Mouse (Mus musculus): ENCODE measurements at regions not wholly inside any gene's neighbourhood (a gene's known extent, or its start where the extent isn't known, plus 50 kb on each side); places are given as distances from the start of the nearest gene placed in this dataset.
A peak's percentile ranks its signal among the peaks of the same experiment; 100 is the strongest.

GRCm38 (mm10) chr10:98496254-98496653 is 418.0 kb upstream of the Atp2b1 start:
- Histone ChIP-seq H3K4me2 (replicated peaks; ENCODE audit: low read depth) (no peak overlapping the region), H3K36me3 (ENCODE audit: control insufficient read depth, insufficient read depth, low read length) (no peaks in the 10 kb centered on the region), H3K4me1 (replicated peaks; ENCODE audit: control insufficient read depth, insufficient read depth) (no peaks in the 10 kb centered on the region), H3K4me3 (ENCODE audit: low read depth, low read length) (no peak overlapping the region), H3K27ac (replicated peaks) (no peak overlapping the region), H3K27me3 (ENCODE audit: control insufficient read depth, insufficient read depth, low read length) (no peaks in the 10 kb centered on the region), H3K9ac (ENCODE audit: low read length) (no peak overlapping the region), H3K9me3 (ENCODE audit: control insufficient read depth, low read length) (no peaks in the 10 kb centered on the region)
- TF ChIP-seq EP300 (optimal IDR thresholded peaks at IDR 0.05), result no peak
- TF ChIP-seq CTCF (IDR thresholded peaks at IDR 0.05; ENCODE audit: low read depth), result no peak
- WGBS, result 75% methylated on average over 4 of the region's 4 CpGs
- DNase-seq (ENCODE audit: low spot score) (no peak), ATAC-seq (ENCODE audit: low FRiP score, low TSS enrichment) (no peak)

DNA sequence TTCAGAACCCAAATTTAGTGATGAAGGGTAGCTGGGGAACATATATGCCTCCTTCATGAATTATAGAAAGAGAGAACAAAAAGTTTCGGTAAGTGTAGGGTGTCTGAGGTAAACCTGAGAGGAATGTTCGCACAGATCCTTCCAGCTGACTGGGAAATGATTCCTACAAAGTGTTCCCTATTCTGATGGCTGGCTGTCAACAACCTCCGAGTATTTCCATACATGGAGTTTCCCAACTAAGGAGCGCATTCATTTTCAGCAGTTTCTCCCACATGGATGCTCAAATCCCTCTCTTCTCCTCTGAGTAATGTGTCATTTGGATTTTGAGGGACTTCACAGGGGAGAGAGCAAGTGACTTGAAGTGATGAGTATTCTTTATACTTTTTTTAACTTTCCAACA is 413.9 kb upstream of the Atp2b1 start:
- WGBS, result 86% methylated on average over 4 of the region's 4 CpGs
- Histone ChIP-seq H3K9ac (ENCODE audit: low read length) (no peak overlapping the region), H3K4me3 (ENCODE audit: low read depth, low read length) (no peak overlapping the region), H3K4me1 (replicated peaks; ENCODE audit: control insufficient read depth, insufficient read depth) (no peaks in the 10 kb centered on the region), H3K4me2 (replicated peaks; ENCODE audit: low read depth) (no peak overlapping the region), H3K9me3 (ENCODE audit: control insufficient read depth, low read length) (no peaks in the 10 kb centered on the region), H3K27ac (replicated peaks) (no peak overlapping the region), H3K27me3 (ENCODE audit: control insufficient read depth, insufficient read depth, low read length) (no peaks in the 10 kb centered on the region), H3K36me3 (ENCODE audit: control insufficient read depth, insufficient read depth, low read length) (no peaks in the 10 kb centered on the region)
- no peak for TF ChIP-seq EP300 (optimal IDR thresholded peaks at IDR 0.05)
- DNase-seq (ENCODE audit: low spot score) (no peak), ATAC-seq (ENCODE audit: low FRiP score, low TSS enrichment) (no peak)

DNA sequence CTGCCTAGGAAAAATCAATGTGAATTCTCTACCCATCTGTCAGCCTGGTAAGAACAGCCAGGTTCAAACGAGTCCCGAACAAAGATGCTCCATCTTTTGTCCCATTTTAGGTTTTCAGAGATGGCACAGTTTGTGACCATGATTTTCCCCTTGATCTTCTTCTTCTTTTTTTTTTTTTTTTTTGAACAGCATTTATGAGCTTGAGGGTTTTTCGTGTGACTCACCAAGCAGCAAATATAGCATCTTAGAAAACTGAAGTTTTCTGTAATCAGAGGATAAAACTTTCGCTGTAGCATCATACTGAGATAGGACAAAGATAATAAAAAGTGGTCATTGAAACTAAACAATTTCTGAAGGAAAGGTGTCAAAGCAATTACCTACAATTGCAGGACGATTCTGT is 412.6 kb upstream of the Atp2b1 start:
- WGBS, result 84% methylated on average over 5 of the region's 5 CpGs
- TF ChIP-seq EP300 (optimal IDR thresholded peaks at IDR 0.05) (no peak), CTCF (IDR thresholded peaks at IDR 0.05; ENCODE audit: low read depth) (no peak)
- no peak for ATAC-seq (ENCODE audit: low FRiP score, low TSS enrichment)
- Histone ChIP-seq H3K27ac (replicated peaks) (no peak overlapping the region), H3K27me3 (ENCODE audit: control insufficient read depth, insufficient read depth, low read length) (no peaks in the 10 kb centered on the region), H3K9me3 (ENCODE audit: control insufficient read depth, low read length) (no peaks in the 10 kb centered on the region), H3K4me2 (replicated peaks; ENCODE audit: low read depth) (no peak overlapping the region), H3K4me3 (ENCODE audit: low read depth, low read length) (no peak overlapping the region), H3K36me3 (ENCODE audit: control insufficient read depth, insufficient read depth, low read length) (no peaks in the 10 kb centered on the region), H3K4me1 (replicated peaks; ENCODE audit: control insufficient read depth, insufficient read depth) (no peaks in the 10 kb centered on the region), H3K9ac (ENCODE audit: low read length) (no peak overlapping the region)
- no peak for DNase-seq (ENCODE audit: low spot score)

GRCm38 (mm10) chr10:98504524-98504923 is 409.7 kb upstream of the Atp2b1 start:
- no peaks in the 10 kb centered on the region for H3K4me1 ChIP-seq (replicated peaks; ENCODE audit: control insufficient read depth, insufficient read depth)
- H3K9me3 ChIP-seq (ENCODE audit: control insufficient read depth, low read length), result no peaks in the 10 kb centered on the region
- H3K9ac ChIP-seq (ENCODE audit: low read length), result no peak overlapping the region
- H3K36me3 ChIP-seq (ENCODE audit: control insufficient read depth, insufficient read depth, low read length), result no peaks in the 10 kb centered on the region
- 57% methylated on average over 3 of the region's 3 CpGs for WGBS
- no peaks in the 10 kb centered on the region for H3K27me3 ChIP-seq (ENCODE audit: control insufficient read depth, insufficient read depth, low read length)
- no peak overlapping the region for H3K4me2 ChIP-seq (replicated peaks; ENCODE audit: low read depth)
- ATAC-seq (ENCODE audit: low FRiP score, low TSS enrichment), result peak; percentile 98
- TF ChIP-seq CTCF (IDR thresholded peaks at IDR 0.05; ENCODE audit: low read depth), result no peak
- no peak for TF ChIP-seq EP300 (optimal IDR thresholded peaks at IDR 0.05)
- no peak overlapping the region for H3K27ac ChIP-seq (replicated peaks)
- H3K4me3 ChIP-seq (ENCODE audit: low read depth, low read length), result no peak overlapping the region
- DNase-seq (ENCODE audit: low spot score), result peak; percentile 21

GRCm38 (mm10) chr10:98508515-98509143 is 405.6 kb upstream of the Atp2b1 start:
- WGBS, result 41% methylated on average over 5 of the region's 5 CpGs
- H3K9ac ChIP-seq (ENCODE audit: low read length), result no peak overlapping the region
- ATAC-seq (ENCODE audit: low FRiP score, low TSS enrichment) (peak; percentile 62), DNase-seq (ENCODE audit: low spot score) (peak; percentile 14)
- no peaks in the 10 kb centered on the region for H3K4me1 ChIP-seq (replicated peaks; ENCODE audit: control insufficient read depth, insufficient read depth)
- H3K9me3 ChIP-seq (ENCODE audit: control insufficient read depth, low read length), result no peaks in the 10 kb centered on the region
- no peaks in the 10 kb centered on the region for H3K27me3 ChIP-seq (ENCODE audit: control insufficient read depth, insufficient read depth, low read length)
- H3K27ac ChIP-seq (replicated peaks), result no peak overlapping the region
- no peaks in the 10 kb centered on the region for H3K36me3 ChIP-seq (ENCODE audit: control insufficient read depth, insufficient read depth, low read length)
- H3K4me2 ChIP-seq (replicated peaks; ENCODE audit: low read depth), result no peak overlapping the region
- no peak for TF ChIP-seq EP300 (optimal IDR thresholded peaks at IDR 0.05)
- TF ChIP-seq CTCF (IDR thresholded peaks at IDR 0.05; ENCODE audit: low read depth), result no peak
- H3K4me3 ChIP-seq (ENCODE audit: low read depth, low read length), result no peak overlapping the region

DNA sequence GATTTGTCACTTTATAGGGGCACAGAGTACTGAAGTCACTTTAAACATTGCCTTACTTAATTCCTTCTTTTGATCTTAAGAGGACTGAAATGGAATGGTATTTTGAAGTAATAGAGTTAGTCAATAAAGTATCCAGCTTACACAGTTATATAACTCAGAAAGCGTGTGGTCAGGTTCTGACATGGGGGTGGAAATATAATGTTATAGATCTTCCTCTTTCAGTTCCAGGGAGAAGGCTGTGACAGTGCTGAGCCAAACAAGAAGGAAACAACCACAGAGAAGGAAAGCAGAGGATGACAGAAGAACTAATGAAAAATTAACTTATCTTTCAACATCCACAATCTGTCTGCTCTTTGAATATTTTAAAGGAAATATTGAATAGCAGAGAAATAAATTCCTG is 399.4 kb upstream of the Atp2b1 start:
- ATAC-seq (ENCODE audit: low FRiP score, low TSS enrichment) (no peak), DNase-seq (ENCODE audit: low spot score) (no peak)
- Histone ChIP-seq H3K9me3 (ENCODE audit: control insufficient read depth, low read length) (no peaks in the 10 kb centered on the region), H3K27me3 (ENCODE audit: control insufficient read depth, insufficient read depth, low read length) (no peaks in the 10 kb centered on the region), H3K9ac (ENCODE audit: low read length) (no peak overlapping the region), H3K27ac (replicated peaks) (no peak overlapping the region), H3K4me2 (replicated peaks; ENCODE audit: low read depth) (no peak overlapping the region), H3K36me3 (ENCODE audit: control insufficient read depth, insufficient read depth, low read length) (no peaks in the 10 kb centered on the region), H3K4me1 (replicated peaks; ENCODE audit: control insufficient read depth, insufficient read depth) (no peaks in the 10 kb centered on the region), H3K4me3 (ENCODE audit: low read depth, low read length) (no peak overlapping the region)
- TF ChIP-seq EP300 (optimal IDR thresholded peaks at IDR 0.05), result no peak
- TF ChIP-seq CTCF (IDR thresholded peaks at IDR 0.05; ENCODE audit: low read depth), result no peak
- 74% methylated on average over 1 of the region's 1 CpGs for WGBS
